Comparison of ENCODE assay signal across 9 mouse cellular contexts in genomic region chr5:133010624-133011575, GRCm38 (mm10).
DNase-seq lines count a peak whose midpoint lies in the region; ATAC-seq and TF ChIP-seq lines count a peak whose summit lies in the region.
"Had no signal": no experiment of that assay in that cellular context is flagged by ENCODE, and none has a peak within 500 bp of the region (broad histone marks: within the 10 kb centered on the region; RNA-seq: fewer than 3 reads in every experiment).

No protein-coding gene starts in this region.

- no peaks in the 10 kb centered on the region for H3K9me3 ChIP-seq in kidney, embryonic 16.5 days (ENCODE audit: low read length)
- H3K9me3 ChIP-seq: limb, embryonic 15.5 days had no signal

- H3K4me2 ChIP-seq in kidney, embryonic 16.5 days (replicated peaks; ENCODE audit: low read depth, low read length): no peak overlapping the region
- H3K4me2 ChIP-seq: limb, embryonic 15.5 days had no signal

- no peak overlapping the region for H3K27ac ChIP-seq in kidney, adult 2 months (ENCODE audit: insufficient read depth, low read depth, low read length)
- no peak overlapping the region for H3K27ac ChIP-seq in kidney, embryonic 16.5 days (ENCODE audit: low read length)
- H3K27ac ChIP-seq: limb, embryonic 15.5 days had no signal

- 82% methylated on average over 14 of the region's 14 CpGs for WGBS in kidney, adult 2 months
- 84% methylated on average over 14 of the region's 14 CpGs for WGBS in kidney, embryonic 16.5 days

- TF ChIP-seq CTCF in kidney, adult 2 months (conservative IDR thresholded peaks at IDR 0.05; ENCODE audit: insufficient read depth, insufficient read length, low read depth, low read length): no peak

- no peaks in the 10 kb centered on the region for H3K4me1 ChIP-seq in kidney, adult 2 months (ENCODE audit: control insufficient read depth, insufficient read depth, low read length)
- H3K4me1 ChIP-seq in kidney, embryonic 16.5 days (ENCODE audit: insufficient read depth, low read length): no peaks in the 10 kb centered on the region
- H3K4me1 ChIP-seq: limb, embryonic 15.5 days had no signal

- no peaks in the 10 kb centered on the region for H3K27me3 ChIP-seq in kidney, adult 2 months (replicated peaks; ENCODE audit: control insufficient read depth, insufficient read depth, low read length)
- H3K27me3 ChIP-seq in kidney, embryonic 16.5 days (ENCODE audit: insufficient read depth, low read length): no peaks in the 10 kb centered on the region
- H3K27me3 ChIP-seq: limb, embryonic 15.5 days had no signal

- no peaks in the 10 kb centered on the region for H3K36me3 ChIP-seq in kidney, adult 2 months (ENCODE audit: control insufficient read depth, insufficient read depth, low read length)
- no peaks in the 10 kb centered on the region for H3K36me3 ChIP-seq in kidney, embryonic 16.5 days (ENCODE audit: insufficient read depth, low read length)
- H3K36me3 ChIP-seq: limb, embryonic 15.5 days had no signal

- no peak for TF ChIP-seq POLR2A in kidney, adult 2 months (IDR thresholded peaks at IDR 0.05; ENCODE audit: low read depth, low read length)

- DNase-seq in kidney, adult 2 months: peak; percentile 2
- DNase-seq in cerebellum, adult 11-12 months: peak; percentile 95
- peak; percentile 7 to 14 for DNase-seq in frontal cortex, postnatal 25 days (ENCODE audit: low spot score in 2 of 2)
- peak; percentile 26 to 39 for DNase-seq in layer of hippocampus, postnatal 25 days (ENCODE audit: extremely low spot score in 1 of 2, low spot score in 1 of 2)
- peak; percentile 57 for DNase-seq in testis, postnatal 14 days (ENCODE audit: low spot score)
- DNase-seq in spleen, adult 18-20 months: no peak
- DNase-seq in kidney, adult 18-20 months: no peak

- ATAC-seq in kidney, embryonic 16.5 days (ENCODE audit: low FRiP score, low TSS enrichment): no peak

- H3K4me3 ChIP-seq in kidney, adult 2 months (ENCODE audit: insufficient read depth, low read depth, low read length): no peak overlapping the region
- H3K4me3 ChIP-seq in kidney, embryonic 16.5 days (ENCODE audit: low read length): no peak overlapping the region
- H3K4me3 ChIP-seq: limb, embryonic 15.5 days had no signal

- no peak overlapping the region for H3K9ac ChIP-seq in kidney, embryonic 16.5 days (replicated peaks; ENCODE audit: low read length)
- H3K9ac ChIP-seq: limb, embryonic 15.5 days had no signal

Comparison
In these comparisons a context has a peak if more than half of its experiments do, and no peak if none do; other contexts are left out.
1. DNase-seq: peak in kidney, adult 2 months (single experiment), cerebellum, adult 11-12 months (single experiment), frontal cortex, postnatal 25 days (2 of 2), layer of hippocampus, postnatal 25 days (2 of 2) and testis, postnatal 14 days (single experiment); none in spleen, adult 18-20 months (0 of 2) and kidney, adult 18-20 months (single experiment).